Mouse (Mus musculus): Measurements from ENCODE around the gene Jam2. TPM values are rescaled to one million over a fixed set of nuclear protein-coding genes. Genes with fewer than 3 reads are reported as not detected.

Jam2 gene
- 1.5 and 2.4 TPM in 2 replicates for polyA plus RNA-seq (2012; rRNA removed)

DNA sequence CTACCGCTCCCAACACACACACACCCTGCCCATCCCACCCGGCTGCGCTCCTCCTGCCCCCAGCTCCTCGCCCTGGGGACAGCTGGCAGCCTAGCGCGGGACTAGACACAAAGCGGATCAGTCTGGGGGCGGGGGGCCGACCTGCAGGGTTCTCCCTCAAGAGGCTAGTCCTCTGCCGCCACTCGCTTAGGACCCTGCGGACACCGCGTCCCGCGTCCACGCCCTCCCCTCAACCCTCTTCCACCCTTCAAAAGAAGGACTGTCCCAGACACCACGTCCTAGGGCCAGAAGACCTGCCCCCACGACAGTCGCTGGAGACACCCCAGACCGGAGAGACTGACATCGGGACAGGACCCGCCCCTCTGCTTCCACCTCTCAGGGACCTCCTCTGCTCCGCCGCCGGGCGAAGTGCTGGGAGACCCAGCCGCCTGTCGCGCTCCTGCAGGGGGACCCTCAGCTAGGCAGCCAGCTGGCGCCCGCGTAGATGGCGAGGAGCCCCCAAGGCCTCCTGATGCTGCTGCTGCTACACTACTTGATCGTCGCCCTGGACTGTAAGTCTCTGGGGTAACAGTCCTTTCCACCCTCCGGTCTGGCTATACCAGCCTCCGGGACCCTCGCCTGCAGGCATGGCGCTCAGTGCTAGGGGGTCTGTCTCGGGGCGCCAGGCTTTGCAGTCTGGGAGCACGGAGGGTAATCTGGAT lies at the start of gene Jam2:
Jam2 (plus strand) TSS at position 121 of the 701 bp plus-strand sequence.

DNA sequence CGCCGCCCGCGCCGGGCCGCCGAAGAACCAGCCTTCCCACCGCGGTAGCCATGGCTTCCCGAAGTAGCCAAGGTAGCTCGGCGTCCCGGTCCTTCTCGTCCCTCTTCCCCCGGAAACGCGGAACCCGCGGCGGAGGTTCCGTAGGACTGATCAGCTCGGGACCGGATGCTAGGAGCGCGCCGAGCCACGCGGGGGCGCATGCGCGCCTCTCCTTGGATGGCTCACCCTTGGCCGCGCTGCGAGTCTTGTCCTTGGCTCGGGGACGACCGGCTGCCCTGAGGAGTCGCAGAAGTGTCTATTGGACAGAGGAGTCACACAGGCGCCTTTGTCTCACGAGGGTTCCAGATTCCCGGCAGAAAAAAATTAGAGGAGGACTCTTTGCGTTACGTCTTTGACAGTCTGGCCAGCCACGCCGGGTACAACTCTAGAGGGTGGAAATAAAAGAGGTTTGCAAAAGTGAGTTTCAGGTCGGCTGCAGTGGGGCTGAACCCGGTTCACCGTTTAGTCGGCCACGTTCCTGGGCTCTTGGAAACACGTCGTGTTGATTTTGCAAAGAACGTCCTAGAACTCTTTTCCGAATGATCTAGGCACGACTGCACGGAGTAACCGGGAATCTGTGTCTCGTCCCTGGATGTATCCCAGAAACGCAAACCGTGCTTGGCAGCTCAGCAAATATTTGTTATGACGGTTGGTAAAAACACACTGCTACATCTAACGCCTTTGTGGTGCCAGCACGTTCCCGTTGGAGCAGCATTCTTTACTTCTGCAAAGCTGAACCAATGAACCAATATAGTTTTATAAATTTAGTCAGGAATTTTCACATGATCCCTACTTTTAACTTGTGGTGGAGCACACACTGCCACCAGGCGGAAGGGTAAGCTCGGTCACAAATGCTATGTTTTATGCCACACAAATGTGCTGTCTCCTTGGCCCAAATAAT lies 38.5 kb upstream of the Jam2 start, which contains the start of gene Mrpl39:
Mrpl39 (minus strand) TSS at position 577 of the 940 bp plus-strand sequence.

GRCm38 (mm10) chr16:84834745-84835440 lies 61.0 kb downstream of the Jam2 start, which contains the start of gene Gabpa:
Gabpa (plus strand) TSS chr16:84834925.

GRCm38 (mm10) chr16:84835441-84835822 lies 61.5 kb downstream of the Jam2 start, which contains the start of gene Atp5j:
Atp5j (minus strand) TSS chr16:84835625.

Other genes starting within 250 kb of the Jam2 start
- 1.5 and 2.5 TPM in 2 replicates for gene Mrpl39, start 38.4 kb upstream of the Jam2 start, polyA plus RNA-seq (2012; rRNA removed)
- 1.2 and 1.6 TPM in 2 replicates for gene Gabpa, start 60.8 kb downstream of the Jam2 start, polyA plus RNA-seq (2012; rRNA removed)
- 49.6 and 118 TPM in 2 replicates for gene Atp5j, start 61.5 kb downstream of the Jam2 start, polyA plus RNA-seq (2012; rRNA removed)